Mouse (Mus musculus): ENCODE data around the gene Olfr913. TPM values are rescaled to one million over a fixed set of nuclear protein-coding genes. Genes with fewer than 3 reads are reported as not detected.

Olfr913 gene
- total RNA-seq (2022) = not detected

DNA sequence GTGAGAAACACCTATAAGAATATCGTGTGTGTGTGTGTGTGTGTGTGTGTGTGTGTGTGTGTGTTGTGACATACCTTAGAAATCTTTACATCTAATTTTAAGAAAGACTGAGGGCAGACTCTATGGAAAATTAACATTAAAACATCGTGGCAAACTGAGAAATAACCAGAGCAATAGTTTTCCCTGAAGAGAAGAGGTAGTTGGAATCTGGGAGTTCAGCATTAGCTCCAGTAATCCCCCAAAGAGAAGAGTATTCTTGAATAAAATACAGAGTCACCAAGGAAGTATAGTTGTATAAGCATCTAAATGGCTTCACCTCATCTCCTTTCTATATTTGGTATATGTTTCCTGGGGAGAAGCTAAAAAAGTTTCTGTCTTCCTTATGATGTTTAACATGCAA lies at the start of gene Olfr913:
Gene Olfr913, plus strand, starts transcription at position 301 of the 400 bp plus-strand sequence.
- no peak for DNase-seq (ENCODE audit: low spot score in 2 of 2)

DNA sequence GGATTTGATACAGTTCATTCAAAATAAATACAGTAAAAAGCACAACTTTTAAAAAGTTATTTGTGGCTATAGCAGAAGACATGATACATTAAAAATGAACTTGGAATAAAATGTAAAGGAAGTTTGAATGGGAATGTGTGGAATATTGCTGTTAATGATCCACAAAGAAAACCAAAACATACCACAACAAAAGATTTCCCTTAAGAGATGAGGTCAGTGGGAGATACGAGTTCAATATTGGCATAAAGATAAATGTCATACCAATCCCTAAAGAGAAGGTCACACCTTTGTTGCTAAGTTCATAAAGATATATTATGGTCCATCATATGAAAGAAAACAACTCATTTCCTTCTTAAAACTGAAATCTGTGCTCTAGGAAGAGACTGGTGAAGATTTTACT lies 12.7 kb upstream of the Olfr913 start, which contains the start of gene Olfr912:
Gene Olfr912, plus strand, starts transcription at position 301 of the 400 bp plus-strand sequence.
- DNase-seq (ENCODE audit: low spot score in 2 of 2) = no peak

DNA sequence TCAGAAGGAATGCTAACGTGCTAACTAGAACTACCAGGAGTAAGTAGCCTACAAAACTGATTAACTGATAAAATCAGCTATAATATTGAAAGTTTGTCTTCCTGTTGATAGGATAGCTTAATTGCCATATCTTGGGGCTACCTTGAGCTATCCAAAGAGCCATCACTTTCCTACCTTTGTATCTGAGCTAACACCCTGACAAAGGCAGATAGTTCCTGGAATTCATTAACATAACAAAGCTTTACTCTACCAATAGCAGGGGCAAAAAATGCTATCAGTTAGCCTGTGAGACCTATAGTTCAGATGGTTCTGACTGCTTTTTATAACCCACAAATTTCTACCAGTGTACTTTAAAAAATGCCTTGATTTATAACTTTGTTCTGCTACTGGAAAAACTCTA lies 1.5 kb upstream of the Olfr913 start:
- DNase-seq (ENCODE audit: low spot score in 2 of 2) = no peak

DNA sequence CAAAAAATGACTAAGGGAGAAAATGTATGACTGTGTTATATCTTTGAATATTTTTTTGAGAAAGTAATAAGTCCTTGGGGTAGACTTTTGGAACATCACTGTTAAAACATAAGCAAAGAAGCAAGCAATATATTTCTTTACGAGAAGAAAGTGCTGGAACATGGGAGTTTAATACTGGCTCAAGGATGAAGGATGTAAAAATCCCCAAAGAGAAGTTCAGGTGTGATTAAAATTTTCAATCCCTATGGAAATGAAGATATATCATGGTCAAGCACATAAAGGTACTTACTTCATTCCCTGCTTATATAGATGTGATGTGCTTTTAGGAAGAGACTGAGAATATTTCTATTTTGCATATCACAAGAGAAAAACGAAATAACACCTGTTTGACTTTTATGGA lies 12.2 kb downstream of the Olfr913 start, which contains the start of gene Olfr914:
Gene Olfr914, plus strand, starts transcription at position 301 of the 400 bp plus-strand sequence.
- DNase-seq (ENCODE audit: low spot score in 2 of 2) = no peak

DNA sequence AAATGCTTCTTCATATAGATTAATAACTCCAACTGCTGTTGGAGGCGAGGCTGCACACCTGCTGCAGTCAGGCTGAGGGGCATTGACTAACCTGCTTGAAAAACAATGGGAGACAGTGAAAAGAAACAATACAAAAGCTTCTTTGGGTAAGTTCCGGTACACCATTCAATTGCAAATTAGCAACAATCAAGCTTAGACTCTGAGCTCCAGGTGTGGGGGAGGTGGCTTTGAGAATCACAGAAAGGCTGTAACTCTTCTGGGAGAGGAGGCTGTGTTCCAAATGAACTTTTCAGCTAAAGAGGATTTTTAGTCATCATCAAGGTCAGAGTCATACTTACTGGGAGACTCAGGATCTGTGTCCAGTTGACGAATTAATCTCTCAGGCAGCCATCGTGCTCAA lies 39.8 kb downstream of the Olfr913 start:
- no peak for DNase-seq (ENCODE audit: low spot score in 2 of 2)

Other genes starting within 250 kb of the Olfr913 start
- not detected for gene Olfr898, start 244.3 kb upstream of the Olfr913 start, total RNA-seq (2022)
- gene Olfr250, start 225.9 kb upstream of the Olfr913 start, total RNA-seq (2022) = not detected
- not detected for gene Olfr251, start 215.7 kb upstream of the Olfr913 start, total RNA-seq (2022)
- gene Olfr147, start 191.1 kb upstream of the Olfr913 start, total RNA-seq (2022) = not detected
- not detected for gene Olfr901, start 163.3 kb upstream of the Olfr913 start, total RNA-seq (2022)
- not detected for gene Olfr902, start 145.1 kb upstream of the Olfr913 start, total RNA-seq (2022)
- not detected for gene Olfr904, start 129.6 kb upstream of the Olfr913 start, total RNA-seq (2022)
- not detected for gene Olfr905, start 121.7 kb upstream of the Olfr913 start, total RNA-seq (2022)
- gene Olfr906, start 105.7 kb upstream of the Olfr913 start, total RNA-seq (2022) = not detected
- not detected for gene Olfr907, start 97.0 kb upstream of the Olfr913 start, total RNA-seq (2022)
- not detected for gene Olfr911-ps1, start 71.2 kb upstream of the Olfr913 start, total RNA-seq (2022)
- gene Olfr910, start 54.9 kb upstream of the Olfr913 start, total RNA-seq (2022) = not detected
- not detected for gene Olfr912, start 12.6 kb upstream of the Olfr913 start, total RNA-seq (2022)
- not detected for gene Olfr914, start 12.3 kb downstream of the Olfr913 start, total RNA-seq (2022)
- not detected for gene Olfr916, start 67.1 kb downstream of the Olfr913 start, total RNA-seq (2022)
- not detected for gene Olfr917, start 73.1 kb downstream of the Olfr913 start, total RNA-seq (2022)
- not detected for gene Olfr918, start 81.8 kb downstream of the Olfr913 start, total RNA-seq (2022)
- not detected for gene Olfr919, start 110.9 kb downstream of the Olfr913 start, total RNA-seq (2022)
- 10 to 100 TPM; 12.3 to 17.5 (median 16.3) TPM for gene Vwa5a, start 125.5 kb downstream of the Olfr913 start, total RNA-seq (2022)
- under 1 TPM; 0.07 to 0.17 (median 0.09) TPM for gene Olfr920, start 159.5 kb downstream of the Olfr913 start, total RNA-seq (2022)
- gene Olfr921, start 180.3 kb downstream of the Olfr913 start, total RNA-seq (2022) = not detected
- not detected for gene Olfr922, start 221.9 kb downstream of the Olfr913 start, total RNA-seq (2022)
- gene Olfr923, start 233.8 kb downstream of the Olfr913 start, total RNA-seq (2022) = not detected

All from left cerebral cortex, adult 8-10 months (tissue).